Mouse (Mus musculus): ENCODE measurements around the gene Gm12169. TPM values are rescaled to one million over a fixed set of nuclear protein-coding genes. Genes with fewer than 3 reads are reported as not detected.
"Not testable (repeated sequence)": the region's sequence is repeated elsewhere in the genome, so short reads cannot be mapped to it uniquely, and the experiment has no call there.

Gene Gm12169
- not detected in 2 replicates for polyA plus RNA-seq (2012)

GRCm38 (mm10) chr11:46523912-46524311 is at the start of gene Gm12169:
TSS of gene Gm12169 (plus strand) at chr11:46524212.
- Histone ChIP-seq H3K9me3 (ENCODE audit: control insufficient read depth, low read length) (no peaks in the 10 kb centered on the region), H3K4me3 (replicated peaks) (no peak within 1 kb of the TSS), H3K27me3 (ENCODE audit: control insufficient read depth) (no peaks in the 10 kb centered on the region), H3K4me1 (ENCODE audit: control insufficient read depth) (no peaks in the 10 kb centered on the region), H3K36me3 (ENCODE audit: control insufficient read depth) (no peaks in the 10 kb centered on the region)
- TF ChIP-seq TAL1 (IDR thresholded peaks at IDR 0.05; ENCODE audit: low read length) (no peak), GATA1 (IDR thresholded peaks at IDR 0.05; ENCODE audit: low read length) (no peak)

GRCm38 (mm10) chr11:46474220-46474619 is 49.8 kb upstream of the Gm12169 start:
- Histone ChIP-seq H3K4me3 (replicated peaks) (no peak overlapping the region), H3K9me3 (ENCODE audit: control insufficient read depth, low read length) (no peaks in the 10 kb centered on the region), H3K4me1 (ENCODE audit: control insufficient read depth) (no peaks in the 10 kb centered on the region), H3K36me3 (ENCODE audit: control insufficient read depth) (no peaks in the 10 kb centered on the region), H3K27me3 (ENCODE audit: control insufficient read depth) (no peaks in the 10 kb centered on the region)
- TF ChIP-seq TAL1 (IDR thresholded peaks at IDR 0.05; ENCODE audit: low read length), result no peak
- TF ChIP-seq GATA1 (IDR thresholded peaks at IDR 0.05; ENCODE audit: low read length), result no peak

- Histone ChIP-seq H3K36me3 (ENCODE audit: control insufficient read depth) (no peaks in the 10 kb centered on the region), H3K4me1 (ENCODE audit: control insufficient read depth) (no peaks in the 10 kb centered on the region), H3K4me3 (replicated peaks) (no peak overlapping the region), H3K9me3 (ENCODE audit: control insufficient read depth, low read length) (no peaks in the 10 kb centered on the region; the same call in 1 of the 2 replicates), H3K27me3 (ENCODE audit: control insufficient read depth) (no peaks in the 10 kb centered on the region)
- no peak for TF ChIP-seq GATA1 (IDR thresholded peaks at IDR 0.05; ENCODE audit: low read length)
- no peak for TF ChIP-seq TAL1 (IDR thresholded peaks at IDR 0.05; ENCODE audit: low read length)
Observed at GRCm38 (mm10) chr11:46479311-46479710, 44.7 kb upstream of the Gm12169 start.

- no peak for TF ChIP-seq TAL1 (IDR thresholded peaks at IDR 0.05; ENCODE audit: low read length)
- no peak for TF ChIP-seq GATA1 (IDR thresholded peaks at IDR 0.05; ENCODE audit: low read length)
- Histone ChIP-seq H3K36me3 (ENCODE audit: control insufficient read depth) (no peaks in the 10 kb centered on the region), H3K4me1 (ENCODE audit: control insufficient read depth) (no peaks in the 10 kb centered on the region), H3K9me3 (ENCODE audit: control insufficient read depth, low read length) (no peaks in the 10 kb centered on the region; the same call in 1 of the 2 replicates), H3K4me3 (replicated peaks) (no peak overlapping the region), H3K27me3 (ENCODE audit: control insufficient read depth) (no peaks in the 10 kb centered on the region)
Observed at GRCm38 (mm10) chr11:46480517-46480916, 43.5 kb upstream of the Gm12169 start.

- H3K9me3 ChIP-seq (ENCODE audit: control insufficient read depth, low read length), result no peaks in the 10 kb centered on the region
- H3K36me3 ChIP-seq (ENCODE audit: control insufficient read depth), result no peaks in the 10 kb centered on the region
- TF ChIP-seq TAL1 (IDR thresholded peaks at IDR 0.05; ENCODE audit: low read length) (no peak), GATA1 (IDR thresholded peaks at IDR 0.05; ENCODE audit: low read length) (no peak)
- no peaks in the 10 kb centered on the region for H3K4me1 ChIP-seq (ENCODE audit: control insufficient read depth)
- H3K27me3 ChIP-seq (ENCODE audit: control insufficient read depth), result no peaks in the 10 kb centered on the region
- no peak overlapping the region for H3K4me3 ChIP-seq (replicated peaks)
Observed at GRCm38 (mm10) chr11:46488231-46488630, 35.8 kb upstream of the Gm12169 start.

GRCm38 (mm10) chr11:46488650-46489049 is 35.4 kb upstream of the Gm12169 start:
- H3K9me3 ChIP-seq (ENCODE audit: control insufficient read depth, low read length), result no peaks in the 10 kb centered on the region
- no peak overlapping the region for H3K4me3 ChIP-seq (replicated peaks)
- H3K27me3 ChIP-seq (ENCODE audit: control insufficient read depth), result no peaks in the 10 kb centered on the region
- no peak for TF ChIP-seq GATA1 (IDR thresholded peaks at IDR 0.05; ENCODE audit: low read length)
- TF ChIP-seq TAL1 (IDR thresholded peaks at IDR 0.05; ENCODE audit: low read length), result no peak
- no peaks in the 10 kb centered on the region for H3K4me1 ChIP-seq (ENCODE audit: control insufficient read depth)
- no peaks in the 10 kb centered on the region for H3K36me3 ChIP-seq (ENCODE audit: control insufficient read depth)

- Histone ChIP-seq H3K9me3 (ENCODE audit: control insufficient read depth, low read length) (no peaks in the 10 kb centered on the region), H3K36me3 (ENCODE audit: control insufficient read depth) (no peaks in the 10 kb centered on the region), H3K4me3 (replicated peaks) (no peak overlapping the region), H3K27me3 (ENCODE audit: control insufficient read depth) (no peaks in the 10 kb centered on the region), H3K4me1 (ENCODE audit: control insufficient read depth) (no peaks in the 10 kb centered on the region)
- TF ChIP-seq TAL1 (IDR thresholded peaks at IDR 0.05; ENCODE audit: low read length), result no peak
- TF ChIP-seq GATA1 (IDR thresholded peaks at IDR 0.05; ENCODE audit: low read length), result no peak
Observed at GRCm38 (mm10) chr11:46507146-46507545, 16.9 kb upstream of the Gm12169 start.

- Histone ChIP-seq H3K4me3 (replicated peaks) (no peak overlapping the region), H3K36me3 (ENCODE audit: control insufficient read depth) (no peaks in the 10 kb centered on the region), H3K27me3 (ENCODE audit: control insufficient read depth) (no peaks in the 10 kb centered on the region), H3K9me3 (ENCODE audit: control insufficient read depth, low read length) (no peaks in the 10 kb centered on the region), H3K4me1 (ENCODE audit: control insufficient read depth) (no peaks in the 10 kb centered on the region)
- TF ChIP-seq GATA1 (IDR thresholded peaks at IDR 0.05; ENCODE audit: low read length) (no peak), TAL1 (IDR thresholded peaks at IDR 0.05; ENCODE audit: low read length) (no peak)
Observed at GRCm38 (mm10) chr11:46509900-46510299, 14.1 kb upstream of the Gm12169 start.

GRCm38 (mm10) chr11:46521341-46521740 is 2.7 kb upstream of the Gm12169 start:
- not testable (repeated sequence) for H3K4me1 ChIP-seq (ENCODE audit: control insufficient read depth); H3K27me3 ChIP-seq (ENCODE audit: control insufficient read depth); H3K9me3 ChIP-seq (ENCODE audit: control insufficient read depth, low read length); H3K36me3 ChIP-seq (ENCODE audit: control insufficient read depth); H3K4me3 ChIP-seq (replicated peaks)

- Histone ChIP-seq H3K36me3 (ENCODE audit: control insufficient read depth) (no peaks in the 10 kb centered on the region), H3K4me1 (ENCODE audit: control insufficient read depth) (no peaks in the 10 kb centered on the region), H3K9me3 (ENCODE audit: control insufficient read depth, low read length) (no peaks in the 10 kb centered on the region), H3K27me3 (ENCODE audit: control insufficient read depth) (no peaks in the 10 kb centered on the region), H3K4me3 (replicated peaks) (no peak overlapping the region)
- no peak for TF ChIP-seq TAL1 (IDR thresholded peaks at IDR 0.05; ENCODE audit: low read length)
- no peak for TF ChIP-seq GATA1 (IDR thresholded peaks at IDR 0.05; ENCODE audit: low read length)
Observed at GRCm38 (mm10) chr11:46522719-46523118, 1.3 kb upstream of the Gm12169 start.
